Comparison of ENCODE assay signal across 9 mouse cellular contexts in the genomic region with DNA sequence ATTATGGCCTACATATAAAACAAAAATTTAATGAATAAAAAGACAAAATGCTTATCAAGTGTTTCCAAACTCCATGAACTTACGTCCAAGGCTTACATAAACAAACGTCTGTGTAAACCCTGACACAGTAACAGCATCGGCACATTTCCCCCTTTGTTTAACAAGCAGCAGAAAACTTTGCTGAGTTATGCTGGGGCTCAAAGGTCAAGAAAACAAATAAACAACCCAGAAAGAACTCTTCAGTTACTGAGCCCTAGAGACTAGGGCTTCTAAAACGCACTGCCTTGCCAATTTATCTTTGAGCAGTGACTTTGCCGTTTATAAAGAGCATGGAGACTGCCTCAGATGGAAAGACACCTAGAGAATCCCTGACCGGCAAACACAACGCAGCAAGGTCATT. TPM values are rescaled to one million over a fixed set of nuclear protein-coding genes. Genes with fewer than 3 reads are reported as not detected.
DNase-seq lines count a peak whose midpoint lies in the region; ATAC-seq and TF ChIP-seq lines count a peak whose summit lies in the region.
"Had no signal": no experiment of that assay in that cellular context is flagged by ENCODE, and none has a peak within 500 bp of the region (broad histone marks: within the 10 kb centered on the region; RNA-seq: fewer than 3 reads in every experiment).

No protein-coding gene starts in this region.

- no peaks in the 10 kb centered on the region for H3K27me3 ChIP-seq in forebrain, embryonic 13.5 days
- no peaks in the 10 kb centered on the region for H3K27me3 ChIP-seq in intestine, postnatal 0 days (replicated peaks; ENCODE audit: control insufficient read depth, insufficient read depth, low read length)
- H3K27me3 ChIP-seq in midbrain, postnatal 0 days (ENCODE audit: insufficient read depth, low read length): no peaks in the 10 kb centered on the region

- ATAC-seq in forebrain, embryonic 13.5 days: no peak
- ATAC-seq in intestine, postnatal 0 days: peak; percentile 48; the same call in 1 of the 2 replicates
- no peak for ATAC-seq in midbrain, postnatal 0 days (ENCODE audit: low FRiP score)

- DNase-seq in left cerebral cortex, adult 2 months (ENCODE audit: extremely low spot score in 1 of 2, low spot score in 2 of 2): no peak
- DNase-seq in left cerebral cortex, adult 11 months (ENCODE audit: low spot score): no peak
- DNase-seq in midbrain, postnatal 0 days (ENCODE audit: low spot score): no peak
- no peak for DNase-seq in cerebellum, postnatal 25 days
- DNase-seq in thymus, postnatal 36 days: no peak
- DNase-seq: cerebellum, adult 9-10 months; left cerebral cortex, postnatal 4 days had no signal

- no peak overlapping the region for H3K9ac ChIP-seq in forebrain, embryonic 13.5 days
- peak overlapping the region; percentile 11; the same call in 1 of the 2 replicates for H3K9ac ChIP-seq in intestine, postnatal 0 days (ENCODE audit: low read depth, low read length)
- H3K9ac ChIP-seq in midbrain, postnatal 0 days (replicated peaks; ENCODE audit: low read length, poor library complexity, severe bottlenecking): no peak overlapping the region

- peaks cover 28% of the 10 kb centered on the region for H3K36me3 ChIP-seq in forebrain, embryonic 13.5 days (ENCODE audit: poor library complexity, severe bottlenecking)
- H3K36me3 ChIP-seq in intestine, postnatal 0 days (ENCODE audit: control insufficient read depth, insufficient read depth): peaks cover 8% of the 10 kb centered on the region; the same call in 1 of the 2 replicates
- no peaks in the 10 kb centered on the region; the same call in 1 of the 2 replicates for H3K36me3 ChIP-seq in midbrain, postnatal 0 days (ENCODE audit: insufficient read depth, low read length)

- intact Hi-C loops in left cerebral cortex, adult 2 months (cut with DNase I): no loop called here

- peaks cover 7% of the 10 kb centered on the region for H3K9me3 ChIP-seq in forebrain, embryonic 13.5 days (replicated peaks)
- no peaks in the 10 kb centered on the region for H3K9me3 ChIP-seq in intestine, postnatal 0 days (ENCODE audit: control insufficient read depth)
- H3K9me3 ChIP-seq in midbrain, postnatal 0 days (ENCODE audit: low read length): no peaks in the 10 kb centered on the region

- no peak for TF ChIP-seq CTCF in left cerebral cortex, adult 2 months (IDR thresholded peaks at IDR 0.05)
- TF ChIP-seq CTCF in intestine, postnatal 0 days (IDR thresholded peaks at IDR 0.05; ENCODE audit: low read depth): no peak
- TF ChIP-seq CTCF in midbrain, postnatal 0 days (IDR thresholded peaks at IDR 0.05): no peak

- no peak overlapping the region for H3K4me2 ChIP-seq in forebrain, embryonic 13.5 days
- peak overlapping the region; percentile 45 for H3K4me2 ChIP-seq in intestine, postnatal 0 days (replicated peaks; ENCODE audit: low read depth)
- H3K4me2 ChIP-seq in midbrain, postnatal 0 days (ENCODE audit: low read depth, low read length, poor library complexity, severe bottlenecking): no peak overlapping the region

- peak overlapping the region; percentile 40; the same call in 1 of the 2 replicates for H3K27ac ChIP-seq in left cerebral cortex, adult 2 months
- H3K27ac ChIP-seq in forebrain, embryonic 13.5 days: peak overlapping the region; percentile 12; the same call in 1 of the 2 replicates
- H3K27ac ChIP-seq in intestine, postnatal 0 days (ENCODE audit: low read depth, low read length): peak overlapping the region; percentile 67
- H3K27ac ChIP-seq in midbrain, postnatal 0 days (ENCODE audit: low read depth, low read length): peak overlapping the region; percentile 47

- no peak overlapping the region for H3K4me3 ChIP-seq in left cerebral cortex, adult 2 months
- no peak overlapping the region for H3K4me3 ChIP-seq in forebrain, embryonic 13.5 days
- H3K4me3 ChIP-seq in intestine, postnatal 0 days (ENCODE audit: low read depth, low read length): 0 out of 2 replicates have a peak overlapping the region, but pooled peaks have one; percentile 3
- H3K4me3 ChIP-seq in midbrain, postnatal 0 days (ENCODE audit: low read depth, low read length): no peak overlapping the region

- 61% methylated on average over 7 of the region's 7 CpGs for WGBS in forebrain, embryonic 13.5 days
- WGBS in intestine, postnatal 0 days: 14% methylated on average over 7 of the region's 7 CpGs
- WGBS in midbrain, postnatal 0 days: 46% methylated on average over 7 of the region's 7 CpGs

- H3K4me1 ChIP-seq in forebrain, embryonic 13.5 days: peaks cover 18% of the 10 kb centered on the region
- H3K4me1 ChIP-seq in intestine, postnatal 0 days (replicated peaks; ENCODE audit: control insufficient read depth, insufficient read depth, low read length): no peaks in the 10 kb centered on the region
- H3K4me1 ChIP-seq in midbrain, postnatal 0 days (ENCODE audit: insufficient read depth, low read length): no peaks in the 10 kb centered on the region; the same call in none of the 2 replicates

RNA-seq across cellular contexts. Expression of a gene that starts 17.7 kb away (rescaled TPM):
- total RNA-seq in left cerebral cortex, adult 2 months (2021): 10 to 100 TPM; 24.0 to 24.8 TPM
- 127 and 131 TPM in 2 replicates for polyA plus RNA-seq in forebrain, embryonic 13.5 days (2015; fragmentation: Nextera tagmentation; extraction: Ambion mirVana)
- 53.3 and 56.3 TPM in 2 replicates for polyA plus RNA-seq in intestine, postnatal 0 days (2015; fragmentation: Nextera tagmentation; extraction: Ambion mirVana)
- 29.7 and 38.2 TPM in 2 replicates for total RNA-seq in midbrain, postnatal 0 days (2014; rRNA removed)
- polyA plus RNA-seq in midbrain, postnatal 0 days (2015; fragmentation: Nextera tagmentation; extraction: Ambion mirVana): 138 and 146 TPM in 2 replicates

Comparison
In these comparisons a context has a peak if more than half of its experiments do, and no peak if none do; other contexts are left out.
1. H3K27ac ChIP-seq: peak in every context shown above with its lines; median percentile 67 in intestine, postnatal 0 days; 47 in midbrain, postnatal 0 days; 40 in left cerebral cortex, adult 2 months; 12 in forebrain, embryonic 13.5 days.